Mouse (Mus musculus) MEL (cell line): ENCODE results near the gene Rab22a.
A peak's percentile ranks its signal among the peaks of the same experiment; 100 is the strongest.

Source experiments
- CTCF ChIP-seq, 3 experiments: IDR thresholded peaks in 2 of 3; conservative IDR thresholded peaks in 1 of 3; 2 replicates each; pipeline ENCODE4 v1.5.1; 2011 to 2012; ENCODE audit warnings: low read length in 3 of 3, low read depth in 2 of 3, mild to moderate bottlenecking in 2 of 3, improper control_type of control experiment in 1 of 3, inconsistent platforms in 1 of 3, mixed read lengths in 1 of 3, moderate library complexity in 1 of 3; ENCODE audit not compliant: control insufficient read depth in 1 of 3, insufficient read depth in 1 of 3, poor library complexity in 1 of 3, severe bottlenecking in 1 of 3
- GABPA ChIP-seq: IDR thresholded peaks from 2 replicates; pipeline ENCODE4 v1.6.1; 2012; ENCODE audit warnings: low read depth, mild to moderate bottlenecking, inconsistent platforms, low read length, improper control_type of control experiment, moderate library complexity
- GATA1 ChIP-seq: IDR thresholded peaks from 2 replicates; pipeline ENCODE4 v1.6.1; 2011; ENCODE audit warnings: low read depth, low read length, improper control_type of control experiment
- MAFK ChIP-seq: IDR thresholded peaks from 2 replicates; pipeline ENCODE4 v1.6.1; 2011; ENCODE audit warnings: low read depth, mild to moderate bottlenecking, low read length, improper control_type of control experiment, borderline replicate concordance
- MEF2A ChIP-seq: IDR thresholded peaks from 2 replicates; pipeline ENCODE4 v1.6.1; 2014; ENCODE audit warnings: low read depth, mild to moderate bottlenecking, inconsistent platforms, low read length, improper control_type of control experiment; ENCODE audit not compliant: poor library complexity, insufficient replicate concordance, severe bottlenecking; ENCODE audit errors: extremely low read depth
- POLR2A ChIP-seq, 2 experiments: IDR thresholded peaks; 2 replicates each; pipeline ENCODE4 v1.6.1; 2011 to 2012; ENCODE audit warnings: low read length in 2 of 2, mild to moderate bottlenecking in 2 of 2, control low read depth in 1 of 2, improper control_type of control experiment in 1 of 2, low read depth in 1 of 2, moderate library complexity in 1 of 2; ENCODE audit not compliant: control insufficient read depth in 1 of 2, insufficient read depth in 1 of 2, poor library complexity in 1 of 2
- USF1 ChIP-seq: IDR thresholded peaks from 2 replicates; pipeline ENCODE4 v1.6.1; 2014; ENCODE audit warnings: low read depth, mild to moderate bottlenecking, inconsistent platforms, low read length, improper control_type of control experiment, moderate library complexity
- ZNF384 ChIP-seq: IDR thresholded peaks from 2 replicates; pipeline ENCODE4 v1.6.1; 2012; ENCODE audit warnings: low read depth, mild to moderate bottlenecking, inconsistent platforms, low read length, improper control_type of control experiment

- TF ChIP-seq GABPA = no peak
- no peak for TF ChIP-seq CTCF (IDR thresholded peaks at IDR 0.05 in 2 of 3, conservative IDR thresholded peaks at IDR 0.05 in 1 of 3; ENCODE audit: control insufficient read depth in 1 of 3, insufficient read depth in 1 of 3, low read depth in 2 of 3, low read length in 3 of 3, poor library complexity in 1 of 3, severe bottlenecking in 1 of 3)
- no peak for TF ChIP-seq GATA1
- TF ChIP-seq MAFK = no peak
- TF ChIP-seq MEF2A = no peak
- peak; percentile 51 to 62; a peak in 2 of 4 replicates for TF ChIP-seq POLR2A (IDR thresholded peaks at IDR 0.05; ENCODE audit: control insufficient read depth in 1 of 2, insufficient read depth in 1 of 2, low read depth in 1 of 2, low read length in 2 of 2, poor library complexity in 1 of 2)
- TF ChIP-seq ZNF384 = no peak
- 0 out of 2 replicates have a peak, but pooled peaks have one; percentile 4 for TF ChIP-seq USF1
These were observed 77.8 kb downstream of the Rab22a start, which contains the start of gene Vapb for GRCm38 (mm10) chr2:173737222-173737989.
